In genomic region chr19:19885933-19886710, GRCm38 (mm10) we compare ENCODE assay signal across 18 mouse cellular contexts.
DNase-seq lines count a peak whose midpoint lies in the region; ATAC-seq lines count a peak whose summit lies in the region.
"Had no signal": no experiment of that assay in that cellular context is flagged by ENCODE, and none has a peak within 500 bp of the region (broad histone marks: within the 10 kb centered on the region; RNA-seq: fewer than 3 reads in every experiment).

No protein-coding gene starts in this region.

- no peak overlapping the region for H3K4me3 ChIP-seq in hindbrain, embryonic 13.5 days
- H3K4me3 ChIP-seq in hindbrain, embryonic 10.5 days: no peak overlapping the region
- H3K4me3 ChIP-seq: heart, embryonic 10.5 days; midbrain, embryonic 12.5 days; neural tube, embryonic 13.5 days had no signal

- no peak overlapping the region for H3K27ac ChIP-seq in hindbrain, embryonic 13.5 days
- no peak overlapping the region for H3K27ac ChIP-seq in hindbrain, embryonic 10.5 days
- H3K27ac ChIP-seq: heart, embryonic 10.5 days; liver, embryonic 14.5 days; midbrain, embryonic 12.5 days; neural tube, embryonic 13.5 days had no signal

- WGBS in hindbrain, embryonic 13.5 days: 79% methylated on average over 8 of the region's 8 CpGs
- 86% methylated on average over 8 of the region's 8 CpGs for WGBS in hindbrain, embryonic 10.5 days

- no peaks in the 10 kb centered on the region for H3K9me3 ChIP-seq in hindbrain, embryonic 13.5 days
- no peaks in the 10 kb centered on the region for H3K9me3 ChIP-seq in hindbrain, embryonic 10.5 days
- H3K9me3 ChIP-seq: heart, embryonic 10.5 days; midbrain, embryonic 12.5 days; neural tube, embryonic 13.5 days had no signal

- 0 out of 2 replicates have a peak, but pooled peaks have one; percentile 68 for ATAC-seq in hindbrain, embryonic 13.5 days (ENCODE audit: low FRiP score)

- DNase-seq in hindbrain, embryonic 10.5 days (ENCODE audit: low spot score): no peak
- peak; percentile 8 for DNase-seq in right cerebral cortex, postnatal 25 days
- no peak for DNase-seq in right cerebral cortex, postnatal 36 days (ENCODE audit: low spot score in 2 of 2)
- DNase-seq in layer of hippocampus, adult 18-20 months (ENCODE audit: low spot score in 2 of 2): peak; percentile 29 to 61
- DNase-seq in telencephalon, adult 2 months (ENCODE audit: low read depth, low spot score): peak; percentile 19
- DNase-seq in thymus, postnatal 0 days (ENCODE audit: low spot score): no peak
- DNase-seq: adrenal gland, postnatal 25 days; heart, postnatal 36 days; kidney, adult 11 months; kidney, postnatal 14 days; lung, postnatal 10 days; right cerebral cortex, postnatal 14 days; thymus, postnatal 14 days had no signal

- H3K4me1 ChIP-seq in hindbrain, embryonic 13.5 days (replicated peaks): no peaks in the 10 kb centered on the region
- no peaks in the 10 kb centered on the region for H3K4me1 ChIP-seq in hindbrain, embryonic 10.5 days (replicated peaks)
- H3K4me1 ChIP-seq: heart, embryonic 10.5 days; midbrain, embryonic 12.5 days; neural tube, embryonic 13.5 days had no signal

- H3K27me3 ChIP-seq in hindbrain, embryonic 13.5 days: no peaks in the 10 kb centered on the region
- H3K27me3 ChIP-seq in hindbrain, embryonic 10.5 days (ENCODE audit: insufficient read depth, poor library complexity, severe bottlenecking): no peaks in the 10 kb centered on the region
- H3K27me3 ChIP-seq: midbrain, embryonic 12.5 days; neural tube, embryonic 13.5 days had no signal

- no peaks in the 10 kb centered on the region for H3K36me3 ChIP-seq in hindbrain, embryonic 13.5 days
- H3K36me3 ChIP-seq in hindbrain, embryonic 10.5 days: no peaks in the 10 kb centered on the region
- H3K36me3 ChIP-seq: heart, embryonic 10.5 days; midbrain, embryonic 12.5 days; neural tube, embryonic 13.5 days had no signal

- no peak overlapping the region for H3K4me2 ChIP-seq in hindbrain, embryonic 13.5 days
- H3K4me2 ChIP-seq: midbrain, embryonic 12.5 days; neural tube, embryonic 13.5 days had no signal

- no peak overlapping the region for H3K9ac ChIP-seq in hindbrain, embryonic 13.5 days
- H3K9ac ChIP-seq: liver, embryonic 14.5 days; midbrain, embryonic 12.5 days; neural tube, embryonic 13.5 days had no signal

Comparison
In these comparisons a context has a peak if more than half of its experiments do, and no peak if none do; other contexts are left out.
1. DNase-seq: peak in right cerebral cortex, postnatal 25 days (single experiment), layer of hippocampus, adult 18-20 months (2 of 2) and telencephalon, adult 2 months (single experiment); none in hindbrain, embryonic 10.5 days (single experiment), right cerebral cortex, postnatal 36 days (0 of 2) and thymus, postnatal 0 days (single experiment).